Mouse (Mus musculus) bone marrow, adult 2 months (tissue): ENCODE results near the gene Tifab. TPM values are rescaled to one million over a fixed set of nuclear protein-coding genes. Genes with fewer than 3 reads are reported as not detected.
A peak's percentile ranks its signal among the peaks of the same experiment; 100 is the strongest.

Experiments used
- H3K27ac ChIP-seq: fragments of 200-500 bp; 2 replicates; pipeline ENCODE4 v1.5.1; 2012; ENCODE audit warnings: low read depth, mild to moderate bottlenecking, control low read depth, inconsistent platforms, low read length; ENCODE audit not compliant: control insufficient read depth, poor library complexity, insufficient read depth
- H3K4me1 ChIP-seq: fragments of 200-500 bp; 2 replicates; pipeline ENCODE4 v1.6.1; 2011; ENCODE audit warnings: low read length; ENCODE audit not compliant: control insufficient read depth, insufficient read depth
- H3K4me3 ChIP-seq: fragments of 200-500 bp; replicated peaks from 2 replicates; pipeline ENCODE3; 2011; ENCODE audit warnings: mild to moderate bottlenecking, low read depth, low read length, control low read depth; ENCODE audit not compliant: control insufficient read depth
- CTCF ChIP-seq: fragments of 200-500 bp; IDR thresholded peaks from 2 replicates; pipeline ENCODE4 v1.5.1; 2011; ENCODE audit warnings: low read length, control low read depth; ENCODE audit not compliant: control insufficient read depth, insufficient read depth
- POLR2A ChIP-seq: fragments of 200-500 bp; IDR thresholded peaks from 2 replicates; pipeline ENCODE4 v1.6.1; 2011; ENCODE audit warnings: low read depth, mild to moderate bottlenecking, control low read depth, low read length, borderline replicate concordance; ENCODE audit not compliant: control insufficient read depth
- WGBS: fragments of 180-500 bp; shearing (Covaris S2); methylation state at CpG from one replicate; pipeline ENCODE4 v1.1.7; 2018; 5-methylcytosine and 5-hydroxymethylcytosine counted together
- polyA plus RNA-seq: library from polyadenylated mRNA; stranded (reverse); fragments of >200 nt; gene quantifications from 2 replicates; pipeline ENCODE4 v1.2.4, GENCODE M21; 2011; ENCODE audit warnings: low replicate concordance; ENCODE audit not compliant: missing spikeins, insufficient read depth, insufficient read length

Tifab gene
- polyA plus RNA-seq, 1 experiment: 70.7 TPM

- Histone ChIP-seq H3K4me1 (peaks cover 1% of the 10 kb centered on the region; the same call in 1 of the 2 replicates), H3K4me3 (no peak overlapping the region), H3K27ac (no peak overlapping the region)
- TF ChIP-seq CTCF: no peak
- TF ChIP-seq POLR2A: no peak
- WGBS: 50% methylated on average over 5 of the region's 5 CpGs
Measured at GRCm38 (mm10) chr13:56155048-56155447, 23.6 kb downstream of the Tifab start.

GRCm38 (mm10) chr13:56152773-56153460 is 25.8 kb downstream of the Tifab start:
- Histone ChIP-seq H3K27ac (peak overlapping the region; percentile 26; the same call in 1 of the 2 replicates), H3K4me1 (peaks cover 1% of the 10 kb centered on the region; the same call in 1 of the 2 replicates), H3K4me3 (no peak overlapping the region)
- TF ChIP-seq POLR2A (no peak), CTCF (no peak)
- 14% methylated on average over 7 of the region's 7 CpGs for WGBS

GRCm38 (mm10) chr13:56151404-56152226 is 27.1 kb downstream of the Tifab start:
- peak; percentile 69 for TF ChIP-seq CTCF
- TF ChIP-seq POLR2A: no peak
- WGBS: 2% methylated on average over 22 of the region's 22 CpGs
- Histone ChIP-seq H3K4me1 (peaks cover 1% of the 10 kb centered on the region; the same call in 1 of the 2 replicates), H3K4me3 (peak overlapping the region; percentile 31), H3K27ac (peak overlapping the region; percentile 81)

- TF ChIP-seq POLR2A: no peak
- peak; percentile 73 for TF ChIP-seq CTCF
- no peak overlapping the region for H3K27ac ChIP-seq
- WGBS: 26% methylated on average over 3 of the region's 3 CpGs
- H3K4me1 ChIP-seq: no peaks in the 10 kb centered on the region
- no peak overlapping the region for H3K4me3 ChIP-seq
Measured at GRCm38 (mm10) chr13:56145523-56145922, 33.2 kb downstream of the Tifab start.

GRCm38 (mm10) chr13:56144021-56144420 is 34.7 kb downstream of the Tifab start:
- TF ChIP-seq POLR2A: no peak
- no peak for TF ChIP-seq CTCF
- Histone ChIP-seq H3K27ac (no peak overlapping the region), H3K4me3 (no peak overlapping the region), H3K4me1 (no peaks in the 10 kb centered on the region)
- WGBS: 73% methylated on average over 2 of the region's 2 CpGs

- Histone ChIP-seq H3K27ac (no peak overlapping the region), H3K4me1 (no peaks in the 10 kb centered on the region), H3K4me3 (no peak overlapping the region)
- TF ChIP-seq CTCF (no peak), POLR2A (no peak)
- 46% methylated on average over 7 of the region's 7 CpGs for WGBS
Measured at GRCm38 (mm10) chr13:56143151-56143513, 35.6 kb downstream of the Tifab start.

- Histone ChIP-seq H3K4me3 (no peak overlapping the region), H3K27ac (no peak overlapping the region), H3K4me1 (no peaks in the 10 kb centered on the region)
- TF ChIP-seq CTCF (no peak), POLR2A (no peak)
- 29% methylated on average over 11 of the region's 11 CpGs for WGBS
Measured at GRCm38 (mm10) chr13:56142382-56143150, 36.1 kb downstream of the Tifab start.

GRCm38 (mm10) chr13:56139167-56139751 is 39.4 kb downstream of the Tifab start:
- no peaks in the 10 kb centered on the region; the same call in 1 of the 2 replicates for H3K4me1 ChIP-seq
- 49% methylated on average over 6 of the region's 6 CpGs for WGBS
- no peak overlapping the region for H3K27ac ChIP-seq
- no peak overlapping the region for H3K4me3 ChIP-seq
- TF ChIP-seq POLR2A (no peak), CTCF (no peak)
